Mouse (Mus musculus): Measurements from ENCODE around the gene Fcgr2b. TPM values are rescaled to one million over a fixed set of nuclear protein-coding genes. Genes with fewer than 3 reads are reported as not detected.

Fcgr2b gene
- total RNA-seq, 2 experiments from 2014 or later, result 4.5 to 5.3 TPM

DNA sequence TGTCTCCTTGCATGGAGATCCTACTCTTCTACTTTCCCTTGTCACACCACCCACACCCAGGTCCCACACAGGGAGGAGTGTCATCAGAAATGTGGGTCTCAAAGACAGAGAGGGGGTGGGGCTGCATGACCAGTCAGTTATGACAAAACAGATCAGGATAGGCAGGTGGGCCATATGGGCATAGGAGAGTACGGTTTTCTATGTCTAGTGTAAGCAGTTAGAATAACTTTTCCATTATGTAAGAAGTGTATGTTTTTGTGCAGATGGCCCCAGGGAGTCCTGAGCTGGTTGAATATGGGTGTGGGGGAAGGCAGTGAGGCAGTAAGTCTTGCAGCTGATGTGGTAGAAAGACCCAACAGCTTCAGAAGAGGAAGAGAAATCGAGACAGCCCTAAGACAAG is 47.9 kb downstream of the Fcgr2b start:
- no peak for DNase-seq (ENCODE audit: low spot score in 2 of 2)

GRCm38 (mm10) chr1:170927378-170927777 is 49.0 kb downstream of the Fcgr2b start, which contains the start of gene Fcrla:
Fcrla (minus strand) TSS chr1:170927583.
- DNase-seq (ENCODE audit: low spot score in 2 of 2), result no peak

DNA sequence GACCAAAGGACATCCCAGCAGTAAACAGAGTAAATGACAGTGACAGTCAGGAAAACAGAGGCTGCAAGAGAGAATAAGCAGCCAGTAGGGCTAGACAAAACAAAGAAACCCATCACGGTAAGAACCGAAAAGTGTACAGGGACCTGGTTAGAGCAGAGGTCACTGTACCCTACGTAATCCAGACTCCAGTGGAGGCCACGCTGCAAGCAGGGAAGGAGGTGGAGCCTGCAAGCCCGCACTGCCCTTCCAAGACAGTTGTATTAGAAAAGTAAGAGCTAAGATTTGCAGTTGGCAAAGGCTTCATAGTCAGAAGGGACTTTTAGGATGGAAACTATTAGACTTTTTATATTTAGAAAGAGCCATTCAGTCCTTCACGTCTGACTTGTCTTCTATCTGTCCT is 49.4 kb downstream of the Fcgr2b start:
- DNase-seq (ENCODE audit: low spot score in 2 of 2), result no peak

DNA sequence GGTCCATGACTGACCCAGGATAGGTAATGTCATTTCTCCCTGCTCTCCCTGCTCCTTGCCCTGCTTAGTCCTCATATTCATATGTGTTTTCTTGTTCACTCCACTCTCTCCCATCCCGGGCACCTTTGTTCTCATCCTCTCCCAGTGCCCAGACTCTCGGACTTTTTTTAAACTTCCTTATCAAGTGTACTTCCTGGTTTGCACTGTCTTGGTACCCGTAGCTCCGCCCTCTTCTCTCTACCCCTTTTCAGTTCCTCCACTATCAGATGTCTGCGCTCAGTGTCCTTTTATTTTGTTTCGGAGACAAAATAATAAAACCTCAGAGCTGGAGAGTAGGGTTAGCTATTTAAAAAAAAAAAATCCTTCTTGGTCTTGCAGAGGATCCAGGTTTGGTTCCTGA is 51.9 kb downstream of the Fcgr2b start:
- DNase-seq (ENCODE audit: low spot score in 2 of 2), result no peak

GRCm38 (mm10) chr1:170919308-170919707 is 57.0 kb downstream of the Fcgr2b start:
- no peak for DNase-seq (ENCODE audit: low spot score in 2 of 2)

GRCm38 (mm10) chr1:170915657-170916056 is 60.7 kb downstream of the Fcgr2b start:
- DNase-seq (ENCODE audit: low spot score in 2 of 2), result no peak

- no peak for DNase-seq (ENCODE audit: low spot score in 2 of 2)
Observed at GRCm38 (mm10) chr1:170912891-170913615, 63.3 kb downstream of the Fcgr2b start, which contains the start of gene Fcrlb. Fcrlb (minus strand) TSS chr1:170912941.

DNA sequence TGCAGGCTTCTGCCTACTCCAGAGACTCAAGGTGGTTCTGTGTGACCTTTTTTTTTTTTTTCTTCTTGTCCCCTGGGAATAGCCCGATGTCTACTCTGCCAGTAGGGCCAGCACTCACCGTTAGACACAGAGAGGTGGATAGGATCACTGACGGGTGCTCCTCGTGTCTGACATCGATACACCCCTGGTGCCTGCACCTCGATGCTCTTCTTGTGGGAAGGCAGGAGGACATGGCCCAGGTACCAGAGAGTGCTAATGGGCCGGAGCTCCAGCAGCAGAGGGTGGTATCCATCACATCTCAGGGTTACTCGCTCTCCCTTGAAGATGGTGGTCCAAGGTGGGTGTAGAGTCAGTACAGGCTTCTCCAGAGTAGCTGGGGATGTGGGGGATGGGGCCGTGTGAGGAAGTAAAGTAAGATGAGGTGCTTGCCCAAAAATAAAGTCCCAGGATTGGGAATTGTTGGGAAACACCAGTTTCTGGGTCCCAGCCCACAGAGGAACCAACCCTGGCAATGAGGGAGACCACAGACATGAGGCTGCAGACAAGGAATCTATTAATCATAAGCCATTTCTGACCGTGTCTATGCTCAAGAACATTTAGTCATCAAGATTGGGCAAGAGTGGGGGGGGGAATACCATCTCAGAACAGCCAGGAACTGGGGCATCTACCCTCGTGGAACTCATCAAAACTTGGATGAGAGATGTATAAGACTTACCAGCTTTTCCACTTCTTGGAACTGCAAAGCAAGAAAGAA is 64.3 kb downstream of the Fcgr2b start:
- DNase-seq (ENCODE audit: low spot score in 2 of 2), result no peak

Other genes with a start within 250 kb of the Fcgr2b start
- gene Atf6, start 108.8 kb downstream of the Fcgr2b start, total RNA-seq (2021), result 10 to 100 TPM; 47.1 to 50.7 TPM
- gene Gm26620, start 91.5 kb downstream of the Fcgr2b start, total RNA-seq (2021), result under 1 TPM; 0.45 to 0.79 TPM
- 10 to 100 TPM; 15.1 to 16.7 TPM for gene Dusp12, start 91.0 kb downstream of the Fcgr2b start, total RNA-seq (2021)
- under 1 TPM; 0.45 to 0.77 TPM for gene Fcrlb, start 63.6 kb downstream of the Fcgr2b start, total RNA-seq (2021)
- gene Fcrla, start 49.0 kb downstream of the Fcgr2b start, total RNA-seq (2021), result not detected
- gene Fcgr4, start 42.4 kb upstream of the Fcgr2b start, total RNA-seq (2021), result not detected
- gene Fcgr3, start 88.4 kb upstream of the Fcgr2b start, total RNA-seq (2021), result 10 to 100 TPM; 11.1 to 13.2 TPM
- under 1 TPM in 1 of 2 experiments, not detected in 1; 0.79 TPM for gene Cfap126, start 137.4 kb upstream of the Fcgr2b start, total RNA-seq (2021)
- 100 to 1,000 TPM; 195 to 207 TPM for gene Sdhc, start 174.1 kb upstream of the Fcgr2b start, total RNA-seq (2021)
- gene Mpz, start 174.2 kb upstream of the Fcgr2b start, total RNA-seq (2021), result not detected
- 100 to 1,000 TPM; 114 to 132 TPM for gene Pcp4l1, start 219.7 kb upstream of the Fcgr2b start, total RNA-seq (2021)
- gene Nr1i3, start 237.4 kb upstream of the Fcgr2b start, total RNA-seq (2021), result under 1 TPM; 0.12 to 0.14 TPM
- 10 to 100 TPM; 84.2 to 90.5 TPM for gene Tomm40l, start 246.0 kb upstream of the Fcgr2b start, total RNA-seq (2021)
- 1 to 10 TPM; 1.8 to 3.1 TPM for gene Apoa2, start 248.5 kb upstream of the Fcgr2b start, total RNA-seq (2021)